Mouse (Mus musculus) thymus, adult 2 months (tissue): ENCODE measurements around the gene Rab42.

Source experiments
- CTCF ChIP-seq: fragments of 200-500 bp; IDR thresholded peaks from 2 replicates; pipeline ENCODE4 v1.5.1; 2012; ENCODE audit warnings: mild to moderate bottlenecking, control low read depth, low read length, moderate library complexity, borderline replicate concordance; ENCODE audit not compliant: control insufficient read depth, poor library complexity, insufficient read depth; ENCODE audit errors: extremely low read depth
- POLR2A ChIP-seq: fragments of 200-500 bp; IDR thresholded peaks from 2 replicates; pipeline ENCODE4 v1.6.1; 2012; ENCODE audit warnings: mild to moderate bottlenecking, low read length, control low read depth, moderate library complexity; ENCODE audit not compliant: control insufficient read depth, poor library complexity, insufficient read depth; ENCODE audit errors: extremely low read depth

DNA sequence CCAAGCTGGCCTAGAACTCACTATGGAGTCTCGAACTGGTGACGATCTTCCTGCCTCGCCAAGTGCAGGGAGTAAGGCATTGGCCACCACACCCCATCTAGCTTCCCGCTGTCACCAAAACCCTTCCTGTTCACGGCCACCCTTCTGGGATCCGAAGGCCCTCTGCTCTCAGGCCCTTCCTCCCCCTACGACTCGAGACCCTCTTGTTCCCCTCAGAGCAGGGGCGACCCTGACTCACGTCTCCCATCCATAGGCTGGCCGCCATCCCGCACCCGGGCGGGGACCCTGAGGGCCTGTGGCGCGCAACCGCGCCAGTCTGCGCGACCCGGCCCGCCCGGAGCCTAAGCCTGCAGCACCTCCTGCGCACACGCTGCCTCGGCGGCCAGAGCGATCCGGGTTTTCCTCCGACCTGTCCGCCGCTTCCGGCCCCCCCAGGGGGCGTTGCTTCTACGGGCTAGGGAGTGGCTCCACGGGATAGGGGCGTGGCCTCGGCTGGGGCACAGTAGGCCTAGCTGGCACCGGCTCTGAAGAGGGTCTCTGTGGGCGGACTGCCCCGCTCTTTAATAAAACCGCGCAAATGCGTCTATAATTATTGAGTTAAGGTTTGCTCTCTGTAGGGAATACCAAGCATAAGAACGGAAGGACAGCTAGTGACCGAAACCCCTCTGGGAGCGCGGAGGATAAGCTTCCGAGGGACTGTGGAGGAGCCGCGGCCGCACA is 26.1 kb upstream of the Rab42 start, which contains the start of gene Trnau1ap:
- TF ChIP-seq CTCF (0 out of 2 replicates have a peak, but pooled peaks have one; percentile 38), POLR2A (peak; percentile 55; the same call in 1 of the 2 replicates)
